ENCODE assay signal across 8 mouse cellular contexts in the genomic region with DNA sequence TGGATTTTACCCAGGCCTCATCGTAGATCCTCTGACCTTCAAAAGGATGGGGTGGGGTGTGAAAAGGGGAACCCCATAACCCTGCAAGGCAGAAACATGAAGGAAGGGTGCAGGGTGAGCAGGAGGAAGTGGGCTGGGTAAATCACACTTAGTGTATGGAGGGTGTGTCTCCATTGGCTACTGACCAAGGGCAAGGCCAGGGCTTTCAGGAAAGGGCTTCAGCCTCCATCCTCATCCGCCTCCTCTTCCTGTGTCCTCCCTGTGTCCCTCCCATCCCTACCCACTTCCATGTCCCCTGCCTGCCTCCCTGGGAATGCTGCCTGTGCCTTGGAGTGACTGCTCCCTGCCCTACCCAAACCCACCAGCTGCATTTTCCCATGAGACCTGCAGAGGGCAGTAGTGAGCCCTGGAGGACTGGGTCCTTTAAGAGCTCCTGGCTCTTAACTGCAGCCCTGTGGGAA. TPM values are rescaled to one million over a fixed set of nuclear protein-coding genes. Genes with fewer than 3 reads are reported as not detected.
DNase-seq lines count a peak whose midpoint lies in the region; ATAC-seq and TF ChIP-seq lines count a peak whose summit lies in the region.

No protein-coding gene starts in this region.

- no peak overlapping the region for H3K4me3 ChIP-seq in kidney, postnatal 0 days (replicated peaks; ENCODE audit: low read depth, low read length)
- H3K4me3 ChIP-seq in liver, postnatal 0 days (ENCODE audit: low read depth, low read length) = no peak overlapping the region
- no peak overlapping the region for H3K4me3 ChIP-seq in neural tube, embryonic 11.5 days (ENCODE audit: low read depth, low read length)

- DNase-seq in B cell, adult 2 months = peak; percentile 73 to 76
- DNase-seq in WW6 (ENCODE audit: low read depth, low spot score) = peak; percentile 55
- DNase-seq in heart, adult 9 months (ENCODE audit: low spot score in 2 of 2) = peak; percentile 81 to 84
- DNase-seq in kidney, postnatal 0 days (ENCODE audit: low spot score) = peak; percentile 81
- DNase-seq in liver, postnatal 0 days = peak; percentile 63
- peak; percentile 78 for DNase-seq in neural tube, embryonic 11.5 days (ENCODE audit: low spot score)
- DNase-seq in testis, postnatal 14 days (ENCODE audit: low spot score) = peak; percentile 60

- 65% methylated on average over 2 of the region's 2 CpGs for WGBS in kidney, postnatal 0 days
- 31% methylated on average over 1 of the region's 2 CpGs for WGBS in liver, postnatal 0 days (ENCODE audit: insufficient replicate concordance)
- WGBS in neural tube, embryonic 11.5 days = 73% methylated on average over 2 of the region's 2 CpGs

- H3K4me1 ChIP-seq in kidney, postnatal 0 days (replicated peaks; ENCODE audit: insufficient read depth, low read length) = no peaks in the 10 kb centered on the region
- H3K4me1 ChIP-seq in liver, postnatal 0 days (ENCODE audit: insufficient read depth) = peaks cover 5% of the 10 kb centered on the region; the same call in 1 of the 2 replicates
- no peaks in the 10 kb centered on the region for H3K4me1 ChIP-seq in neural tube, embryonic 11.5 days (ENCODE audit: control insufficient read depth, insufficient read depth, low read length)

- H3K27me3 ChIP-seq in kidney, postnatal 0 days (ENCODE audit: insufficient read depth, low read length) = no peaks in the 10 kb centered on the region
- no peaks in the 10 kb centered on the region for H3K27me3 ChIP-seq in liver, postnatal 0 days (ENCODE audit: insufficient read depth, low read length)
- H3K27me3 ChIP-seq in neural tube, embryonic 11.5 days (ENCODE audit: control insufficient read depth, insufficient read depth, low read length) = no peaks in the 10 kb centered on the region

- TF ChIP-seq CTCF in kidney, postnatal 0 days (IDR thresholded peaks at IDR 0.05; ENCODE audit: low read depth) = peak; percentile 90
- peak; percentile 92 for TF ChIP-seq CTCF in liver, postnatal 0 days (IDR thresholded peaks at IDR 0.05; ENCODE audit: low read depth)

- no peak overlapping the region for H3K4me2 ChIP-seq in kidney, postnatal 0 days (ENCODE audit: low read length)
- no peak overlapping the region for H3K4me2 ChIP-seq in liver, postnatal 0 days (ENCODE audit: low read depth, low read length)
- no peak overlapping the region for H3K4me2 ChIP-seq in neural tube, embryonic 11.5 days (ENCODE audit: low read depth)

- peaks cover 75% of the 10 kb centered on the region for H3K36me3 ChIP-seq in kidney, postnatal 0 days (ENCODE audit: insufficient read depth, low read length)
- H3K36me3 ChIP-seq in liver, postnatal 0 days (replicated peaks; ENCODE audit: insufficient read depth, low read length) = peaks cover 70% of the 10 kb centered on the region
- H3K36me3 ChIP-seq in neural tube, embryonic 11.5 days (ENCODE audit: control insufficient read depth, insufficient read depth, low read length) = peaks cover 46% of the 10 kb centered on the region

- TF ChIP-seq EP300 in liver, postnatal 0 days (IDR thresholded peaks at IDR 0.05; ENCODE audit: low read depth) = no peak

- no peaks in the 10 kb centered on the region for H3K9me3 ChIP-seq in kidney, postnatal 0 days (replicated peaks; ENCODE audit: low read length)
- no peaks in the 10 kb centered on the region for H3K9me3 ChIP-seq in liver, postnatal 0 days (ENCODE audit: low read length)
- H3K9me3 ChIP-seq in neural tube, embryonic 11.5 days (ENCODE audit: control insufficient read depth, low read length) = no peaks in the 10 kb centered on the region

- peak; percentile 70 for ATAC-seq in common myeloid progenitor, adult 5-6 weeks (replicated peaks; ENCODE audit: low read depth, poor library complexity, severe bottlenecking)
- ATAC-seq in kidney, postnatal 0 days (replicated peaks; ENCODE audit: low FRiP score, low read depth) = peak; percentile 37; the same call in 1 of the 2 replicates
- ATAC-seq in liver, postnatal 0 days = peak; percentile 45
- peak; percentile 48 for ATAC-seq in neural tube, embryonic 11.5 days (ENCODE audit: insufficient read depth, low FRiP score, low TSS enrichment)

- no peak overlapping the region for H3K9ac ChIP-seq in kidney, postnatal 0 days (ENCODE audit: low read depth, low read length)
- H3K9ac ChIP-seq in liver, postnatal 0 days (replicated peaks) = no peak overlapping the region
- no peak overlapping the region for H3K9ac ChIP-seq in neural tube, embryonic 11.5 days (ENCODE audit: low read length)

- H3K27ac ChIP-seq in kidney, postnatal 0 days = 0 out of 2 replicates have a peak overlapping the region, but pooled peaks have one; percentile 31
- H3K27ac ChIP-seq in liver, postnatal 0 days (ENCODE audit: low read depth) = no peak overlapping the region
- H3K27ac ChIP-seq in neural tube, embryonic 11.5 days (ENCODE audit: low read depth, low read length) = no peak overlapping the region

RNA-seq across cellular contexts. Expression of gene Ppif, which starts 47.8 kb away (rescaled TPM):
- total RNA-seq in common myeloid progenitor, adult 5-6 weeks (2017) = 44.9 and 49.5 TPM in 2 replicates
- 56.5 and 61.2 TPM in 2 replicates for polyA plus RNA-seq in kidney, postnatal 0 days (2015; fragmentation: Nextera tagmentation; extraction: Ambion mirVana)
- 36.0 and 38.4 TPM in 2 replicates for polyA plus RNA-seq in liver, postnatal 0 days (2015; fragmentation: Nextera tagmentation; extraction: Ambion mirVana)
- 38.7 TPM in 2 replicates for polyA plus RNA-seq in neural tube, embryonic 11.5 days (2014; fragmentation: Nextera tagmentation; extraction: Ambion mirVana)
